Mouse (Mus musculus): ENCODE data around the gene Armc5. TPM values are rescaled to one million over a fixed set of nuclear protein-coding genes. Genes with fewer than 3 reads are reported as not detected.

The Armc5 gene
- total RNA-seq (2014; rRNA removed): 21.1 and 27.6 TPM in 2 replicates
- 15.2 and 16.4 TPM in 2 replicates for polyA plus RNA-seq (2015; fragmentation: Nextera tagmentation; extraction: Ambion mirVana)

DNA sequence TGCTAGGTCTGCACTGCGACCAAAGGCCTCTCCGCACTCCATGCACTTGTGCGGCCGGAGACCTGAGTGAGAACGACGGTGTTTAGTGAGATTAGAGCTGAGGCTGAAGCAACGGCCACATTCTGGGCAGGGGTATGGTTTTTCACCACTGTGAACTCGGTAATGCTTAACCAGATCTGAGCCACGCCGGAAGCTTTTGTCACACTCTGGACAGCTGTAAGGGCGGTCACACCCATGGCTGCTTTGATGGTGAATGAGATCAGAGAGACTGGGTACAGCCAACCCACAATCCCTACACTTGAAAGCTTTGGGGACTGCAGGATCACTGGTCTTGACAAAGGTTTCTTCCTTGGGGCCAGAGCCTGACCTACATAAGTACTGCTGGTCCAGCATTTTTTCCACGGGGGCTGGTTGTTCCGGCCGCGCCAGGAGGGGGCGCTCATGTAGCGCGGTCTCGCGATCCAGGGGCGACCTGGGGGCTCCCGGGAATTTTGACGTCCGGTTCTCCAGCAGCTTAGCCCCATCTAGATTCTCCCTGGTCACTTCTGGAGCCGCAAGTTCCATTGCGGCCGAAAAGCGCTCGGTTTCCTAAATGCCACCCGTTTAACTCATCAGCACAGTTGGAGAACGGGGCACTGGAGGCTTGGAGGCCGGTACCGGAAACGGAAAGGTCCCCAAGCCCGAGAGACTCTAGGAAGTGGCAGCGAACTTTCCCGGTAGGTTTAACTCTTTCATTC is at the start of gene Armc5:
Gene Armc5 (plus strand): TSS at position 487 of the 737 bp plus-strand sequence.
- TF ChIP-seq CTCF (IDR thresholded peaks at IDR 0.05; ENCODE audit: low read depth): peak; percentile 78
- ATAC-seq: peak; percentile 19
- Histone ChIP-seq H3K27me3 (ENCODE audit: insufficient read depth, low read length) (no peaks in the 10 kb centered on the region), H3K4me1 (ENCODE audit: insufficient read depth, low read length) (no peaks in the 10 kb centered on the region), H3K27ac (peak within 1 kb of the TSS; percentile 97), H3K4me3 (ENCODE audit: low read length) (peak within 1 kb of the TSS; percentile 54), H3K9me3 (ENCODE audit: low read length) (no peaks in the 10 kb centered on the region), H3K9ac (replicated peaks; ENCODE audit: low read length) (peak within 1 kb of the TSS; percentile 61), H3K4me2 (ENCODE audit: low read depth, low read length) (peak within 1 kb of the TSS; percentile 93), H3K36me3 (ENCODE audit: insufficient read depth, low read length) (peaks cover 15% of the 10 kb centered on the region)
- 27% methylated on average over 37 of the region's 37 CpGs for WGBS
- peak; percentile 85 for DNase-seq (ENCODE audit: low spot score)

DNA sequence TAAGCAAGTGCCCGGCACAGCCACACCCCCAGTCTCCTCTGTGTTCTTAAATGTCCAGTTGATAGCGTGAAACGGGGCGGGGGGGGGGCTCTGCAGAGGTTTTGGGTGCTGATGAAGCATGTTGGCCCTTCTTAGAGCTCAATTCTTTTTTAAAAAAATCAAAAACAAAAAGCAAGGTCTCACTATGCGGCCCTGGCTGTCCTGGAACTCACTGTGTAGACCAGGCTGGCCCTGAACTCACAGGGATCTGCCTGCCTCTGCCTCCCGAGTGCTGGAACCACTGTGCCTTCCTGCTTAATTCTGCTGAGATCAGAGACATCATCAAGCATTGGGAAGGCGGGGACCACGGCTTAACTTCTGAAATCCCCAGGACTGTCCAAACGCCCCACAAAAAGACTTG is 35.5 kb upstream of the Armc5 start:
- no peaks in the 10 kb centered on the region for H3K27me3 ChIP-seq (ENCODE audit: insufficient read depth, low read length)
- H3K36me3 ChIP-seq (ENCODE audit: insufficient read depth, low read length): no peaks in the 10 kb centered on the region
- no peak for ATAC-seq
- 90% methylated on average over 9 of the region's 9 CpGs for WGBS
- no peak overlapping the region for H3K27ac ChIP-seq
- no peak for TF ChIP-seq CTCF (IDR thresholded peaks at IDR 0.05; ENCODE audit: low read depth)
- no peaks in the 10 kb centered on the region for H3K9me3 ChIP-seq (ENCODE audit: low read length)
- H3K4me2 ChIP-seq (ENCODE audit: low read depth, low read length): no peak overlapping the region
- H3K9ac ChIP-seq (replicated peaks; ENCODE audit: low read length): no peak overlapping the region
- H3K4me1 ChIP-seq (ENCODE audit: insufficient read depth, low read length): no peaks in the 10 kb centered on the region
- H3K4me3 ChIP-seq (ENCODE audit: low read length): no peak overlapping the region
- DNase-seq (ENCODE audit: low spot score): no peak

- ATAC-seq (no peak), DNase-seq (ENCODE audit: low spot score) (no peak)
- TF ChIP-seq CTCF (IDR thresholded peaks at IDR 0.05; ENCODE audit: low read depth): no peak
- H3K9me3 ChIP-seq (ENCODE audit: low read length): no peaks in the 10 kb centered on the region
- H3K4me1 ChIP-seq (ENCODE audit: insufficient read depth, low read length): no peaks in the 10 kb centered on the region
- H3K36me3 ChIP-seq (ENCODE audit: insufficient read depth, low read length): no peaks in the 10 kb centered on the region
- WGBS: 74% methylated on average over 9 of the region's 9 CpGs
- no peaks in the 10 kb centered on the region for H3K27me3 ChIP-seq (ENCODE audit: insufficient read depth, low read length)
- no peak overlapping the region for H3K4me3 ChIP-seq (ENCODE audit: low read length)
- no peak overlapping the region for H3K27ac ChIP-seq
- H3K4me2 ChIP-seq (ENCODE audit: low read depth, low read length): no peak overlapping the region
- no peak overlapping the region for H3K9ac ChIP-seq (replicated peaks; ENCODE audit: low read length)
These were observed 34.1 kb upstream of the Armc5 start for GRCm38 (mm10) chr7:128203071-128203470.

- Histone ChIP-seq H3K4me3 (ENCODE audit: low read length) (no peak overlapping the region), H3K9me3 (ENCODE audit: low read length) (no peaks in the 10 kb centered on the region), H3K9ac (replicated peaks; ENCODE audit: low read length) (no peak overlapping the region), H3K27me3 (ENCODE audit: insufficient read depth, low read length) (no peaks in the 10 kb centered on the region), H3K27ac (no peak overlapping the region), H3K4me2 (ENCODE audit: low read depth, low read length) (no peak overlapping the region), H3K36me3 (ENCODE audit: insufficient read depth, low read length) (no peaks in the 10 kb centered on the region), H3K4me1 (ENCODE audit: insufficient read depth, low read length) (no peaks in the 10 kb centered on the region)
- no peak for TF ChIP-seq CTCF (IDR thresholded peaks at IDR 0.05; ENCODE audit: low read depth)
- ATAC-seq: no peak
- WGBS: 88% methylated on average over 8 of the region's 8 CpGs
- DNase-seq (ENCODE audit: low spot score): no peak
These were observed 33.0 kb upstream of the Armc5 start for GRCm38 (mm10) chr7:128204179-128204578.

GRCm38 (mm10) chr7:128205695-128206094 is 31.4 kb upstream of the Armc5 start:
- Histone ChIP-seq H3K9ac (replicated peaks; ENCODE audit: low read length) (no peak overlapping the region), H3K27ac (no peak overlapping the region), H3K36me3 (ENCODE audit: insufficient read depth, low read length) (no peaks in the 10 kb centered on the region), H3K4me3 (ENCODE audit: low read length) (no peak overlapping the region), H3K9me3 (ENCODE audit: low read length) (no peaks in the 10 kb centered on the region), H3K27me3 (ENCODE audit: insufficient read depth, low read length) (no peaks in the 10 kb centered on the region), H3K4me2 (ENCODE audit: low read depth, low read length) (no peak overlapping the region), H3K4me1 (ENCODE audit: insufficient read depth, low read length) (no peaks in the 10 kb centered on the region)
- WGBS: 85% methylated on average over 18 of the region's 18 CpGs
- no peak for ATAC-seq
- TF ChIP-seq CTCF (IDR thresholded peaks at IDR 0.05; ENCODE audit: low read depth): no peak
- DNase-seq (ENCODE audit: low spot score): no peak

DNA sequence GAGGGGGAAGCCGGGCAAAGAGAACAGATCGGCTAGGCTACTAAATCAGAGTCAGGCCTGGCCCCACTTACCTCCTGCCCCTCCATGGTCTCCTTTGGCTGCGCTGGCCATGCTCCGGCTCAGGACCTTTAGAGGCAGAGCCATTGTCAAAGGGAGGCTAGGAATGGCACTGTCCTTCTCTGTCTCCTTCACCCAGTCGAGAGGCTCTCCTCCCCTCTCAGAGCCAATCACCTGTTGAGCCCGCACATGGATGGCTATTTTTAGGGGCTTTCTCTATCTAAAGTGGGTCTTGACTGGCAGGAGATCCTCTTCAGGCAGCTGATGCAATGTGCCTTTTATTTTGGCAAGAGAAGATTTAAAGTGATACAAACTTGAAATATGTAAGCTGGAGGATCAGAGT is 31.0 kb upstream of the Armc5 start, which contains the start of gene Cox6a2:
Gene Cox6a2 (minus strand): TSS at position 236 of the 400 bp plus-strand sequence.
- Histone ChIP-seq H3K4me2 (ENCODE audit: low read depth, low read length) (no peak within 1 kb of the TSS), H3K9me3 (ENCODE audit: low read length) (no peaks in the 10 kb centered on the region), H3K9ac (replicated peaks; ENCODE audit: low read length) (no peak within 1 kb of the TSS), H3K4me3 (ENCODE audit: low read length) (no peak within 1 kb of the TSS), H3K36me3 (ENCODE audit: insufficient read depth, low read length) (no peaks in the 10 kb centered on the region), H3K4me1 (ENCODE audit: insufficient read depth, low read length) (no peaks in the 10 kb centered on the region), H3K27me3 (ENCODE audit: insufficient read depth, low read length) (no peaks in the 10 kb centered on the region), H3K27ac (no peak within 1 kb of the TSS)
- no peak for DNase-seq (ENCODE audit: low spot score)
- TF ChIP-seq CTCF (IDR thresholded peaks at IDR 0.05; ENCODE audit: low read depth): no peak
- 84% methylated on average over 6 of the region's 6 CpGs for WGBS
- no peak for ATAC-seq

GRCm38 (mm10) chr7:128208187-128208586 is 29.0 kb upstream of the Armc5 start:
- WGBS: 5% methylated on average over 4 of the region's 4 CpGs
- H3K27ac ChIP-seq: no peak overlapping the region
- no peaks in the 10 kb centered on the region for H3K27me3 ChIP-seq (ENCODE audit: insufficient read depth, low read length)
- no peak overlapping the region for H3K4me3 ChIP-seq (ENCODE audit: low read length)
- peak; percentile 95 for TF ChIP-seq CTCF (IDR thresholded peaks at IDR 0.05; ENCODE audit: low read depth)
- peak; percentile 91 for DNase-seq (ENCODE audit: low spot score)
- no peaks in the 10 kb centered on the region for H3K4me1 ChIP-seq (ENCODE audit: insufficient read depth, low read length)
- H3K4me2 ChIP-seq (ENCODE audit: low read depth, low read length): no peak overlapping the region
- no peak overlapping the region for H3K9ac ChIP-seq (replicated peaks; ENCODE audit: low read length)
- ATAC-seq: 0 out of 2 replicates have a peak, but pooled peaks have one; percentile 56
- H3K36me3 ChIP-seq (ENCODE audit: insufficient read depth, low read length): no peaks in the 10 kb centered on the region
- H3K9me3 ChIP-seq (ENCODE audit: low read length): no peaks in the 10 kb centered on the region

All from hindbrain, postnatal 0 days (tissue).